Mouse (Mus musculus): ENCODE data around the gene Reg3d. TPM values are rescaled to one million over a fixed set of nuclear protein-coding genes. Genes with fewer than 3 reads are reported as not detected.

The Reg3d gene
- polyA plus RNA-seq, 1 experiment from 2014 or later: not detected

DNA sequence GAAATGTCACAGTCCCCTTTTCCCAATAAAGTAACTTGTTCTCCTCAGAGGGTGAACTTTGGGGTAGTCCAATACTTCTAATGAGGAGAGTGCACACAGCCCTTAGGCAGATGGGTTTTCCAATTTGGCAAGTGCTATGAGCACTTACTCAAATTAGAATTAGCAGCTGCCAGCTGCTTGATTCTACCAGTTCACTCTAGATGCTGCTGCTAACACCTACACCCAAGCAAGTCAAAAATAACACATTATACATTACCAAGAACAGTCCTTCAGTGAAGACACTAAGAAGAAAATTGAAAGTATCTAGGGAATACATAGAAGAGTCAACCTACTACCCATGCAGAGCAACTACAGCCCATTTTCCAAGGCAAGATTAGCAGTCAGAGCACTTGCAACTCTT, 38.4 kb downstream of the Reg3d start:
- Histone ChIP-seq H3K9ac (ENCODE audit: low read depth, low read length) (no peak overlapping the region), H3K4me2 (no peak overlapping the region), H3K36me3 (ENCODE audit: control insufficient read depth, insufficient read depth, low read length) (no peaks in the 10 kb centered on the region), H3K4me3 (ENCODE audit: low read depth, low read length) (no peak overlapping the region), H3K27ac (ENCODE audit: low read depth, low read length) (no peak overlapping the region), H3K4me1 (ENCODE audit: control insufficient read depth, insufficient read depth, low read length) (no peaks in the 10 kb centered on the region), H3K27me3 (ENCODE audit: control insufficient read depth, insufficient read depth, low read length) (no peaks in the 10 kb centered on the region), H3K9me3 (replicated peaks; ENCODE audit: control insufficient read depth, low read length) (no peaks in the 10 kb centered on the region)
- ATAC-seq (replicated peaks; ENCODE audit: insufficient number of reproducible peaks, low FRiP score, low TSS enrichment): no peak

DNA sequence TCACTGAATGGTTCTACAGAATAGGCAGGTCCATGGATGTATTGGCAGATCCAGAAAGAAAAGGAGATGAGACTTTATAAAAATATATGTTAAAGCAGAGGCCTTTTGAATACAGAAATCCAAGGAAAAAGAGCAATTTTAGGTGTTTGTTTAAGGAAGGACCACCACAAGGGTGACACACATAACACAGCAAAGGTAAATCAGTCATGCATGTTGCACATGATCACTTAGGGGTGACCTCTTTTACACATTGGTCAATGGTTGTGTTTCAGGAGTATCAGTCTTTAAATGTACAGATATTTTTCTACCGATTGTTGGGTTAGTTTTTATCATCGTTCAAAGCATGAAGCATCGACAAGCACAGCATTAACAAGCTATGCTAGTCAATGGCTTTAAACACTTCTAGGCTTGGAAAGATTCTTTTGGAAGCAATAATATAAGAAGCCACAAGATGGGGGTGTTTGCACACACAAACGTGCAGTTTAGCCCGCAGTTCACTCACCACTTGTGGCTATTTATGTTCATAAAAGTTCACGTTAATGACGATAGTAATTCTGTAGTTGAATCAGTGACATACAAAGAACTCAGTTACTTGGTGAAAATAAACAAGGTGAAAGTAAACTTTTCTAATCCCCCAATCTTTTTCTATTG, 46.6 kb downstream of the Reg3d start:
- H3K9me3 ChIP-seq (replicated peaks; ENCODE audit: control insufficient read depth, low read length): no peaks in the 10 kb centered on the region
- H3K4me3 ChIP-seq (ENCODE audit: low read depth, low read length): no peak overlapping the region
- ATAC-seq (replicated peaks; ENCODE audit: insufficient number of reproducible peaks, low FRiP score, low TSS enrichment): no peak
- WGBS (ENCODE audit: insufficient replicate concordance): 33% methylated on average over 7 of the region's 7 CpGs
- no peak overlapping the region for H3K9ac ChIP-seq (ENCODE audit: low read depth, low read length)
- H3K27me3 ChIP-seq (ENCODE audit: control insufficient read depth, insufficient read depth, low read length): no peaks in the 10 kb centered on the region
- no peaks in the 10 kb centered on the region for H3K36me3 ChIP-seq (ENCODE audit: control insufficient read depth, insufficient read depth, low read length)
- no peaks in the 10 kb centered on the region for H3K4me1 ChIP-seq (ENCODE audit: control insufficient read depth, insufficient read depth, low read length)
- no peak overlapping the region for H3K4me2 ChIP-seq
- H3K27ac ChIP-seq (ENCODE audit: low read depth, low read length): no peak overlapping the region

DNA sequence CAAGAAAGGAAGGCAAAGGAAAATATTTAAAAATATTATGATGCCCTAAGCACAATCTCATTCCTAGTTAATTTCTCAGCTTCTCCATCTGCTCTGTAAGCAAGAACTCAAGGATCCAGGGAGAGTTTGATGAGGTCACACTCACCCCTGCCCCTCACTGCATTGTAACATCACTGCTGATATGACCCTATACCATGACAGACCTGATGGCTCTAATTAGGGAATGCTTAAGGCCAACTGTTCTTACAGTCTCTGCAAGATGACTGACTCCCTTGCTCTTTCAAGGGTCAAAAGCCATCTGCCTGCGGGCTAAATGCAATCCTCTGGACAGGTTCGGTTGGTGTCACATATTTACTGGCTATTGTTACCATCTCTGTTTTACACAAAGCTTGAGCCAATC, 49.5 kb downstream of the Reg3d start:
- no peaks in the 10 kb centered on the region for H3K27me3 ChIP-seq (ENCODE audit: control insufficient read depth, insufficient read depth, low read length)
- H3K9me3 ChIP-seq (replicated peaks; ENCODE audit: control insufficient read depth, low read length): no peaks in the 10 kb centered on the region
- 69% methylated on average over 2 of the region's 2 CpGs for WGBS (ENCODE audit: insufficient replicate concordance)
- no peak overlapping the region for H3K4me3 ChIP-seq (ENCODE audit: low read depth, low read length)
- no peak overlapping the region for H3K4me2 ChIP-seq
- no peak overlapping the region for H3K27ac ChIP-seq (ENCODE audit: low read depth, low read length)
- no peak for ATAC-seq (replicated peaks; ENCODE audit: insufficient number of reproducible peaks, low FRiP score, low TSS enrichment)
- H3K9ac ChIP-seq (ENCODE audit: low read depth, low read length): no peak overlapping the region
- H3K36me3 ChIP-seq (ENCODE audit: control insufficient read depth, insufficient read depth, low read length): no peaks in the 10 kb centered on the region
- no peaks in the 10 kb centered on the region for H3K4me1 ChIP-seq (ENCODE audit: control insufficient read depth, insufficient read depth, low read length)

DNA sequence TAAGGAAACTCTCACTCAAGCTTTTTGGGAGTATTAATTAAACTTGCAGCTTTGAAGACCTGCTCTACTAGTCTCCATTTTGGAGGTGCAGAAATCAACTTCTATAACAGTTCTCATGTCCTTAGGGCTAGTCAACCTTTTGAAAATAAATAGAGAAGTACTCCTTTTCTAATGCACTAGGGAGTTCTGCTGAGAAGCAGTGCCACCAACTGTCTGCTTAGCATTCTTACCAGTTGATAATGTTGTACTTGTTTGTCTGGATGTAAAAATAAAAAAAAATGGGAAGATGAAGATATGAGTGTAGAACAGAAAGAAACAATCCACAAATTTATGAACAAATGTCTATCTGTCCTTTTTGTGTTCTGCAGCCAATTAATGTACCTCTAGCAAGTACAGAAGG, 50.9 kb downstream of the Reg3d start:
- Histone ChIP-seq H3K4me2 (no peak overlapping the region), H3K4me1 (ENCODE audit: control insufficient read depth, insufficient read depth, low read length) (no peaks in the 10 kb centered on the region), H3K9me3 (replicated peaks; ENCODE audit: control insufficient read depth, low read length) (no peaks in the 10 kb centered on the region), H3K36me3 (ENCODE audit: control insufficient read depth, insufficient read depth, low read length) (no peaks in the 10 kb centered on the region), H3K4me3 (ENCODE audit: low read depth, low read length) (no peak overlapping the region), H3K27ac (ENCODE audit: low read depth, low read length) (no peak overlapping the region), H3K27me3 (ENCODE audit: control insufficient read depth, insufficient read depth, low read length) (no peaks in the 10 kb centered on the region), H3K9ac (ENCODE audit: low read depth, low read length) (no peak overlapping the region)
- ATAC-seq (replicated peaks; ENCODE audit: insufficient number of reproducible peaks, low FRiP score, low TSS enrichment): no peak

Other genes with a start within 250 kb of the Reg3d start
- not detected in 2 replicates for gene Reg3b, start 8.2 kb downstream of the Reg3d start, polyA plus RNA-seq (2014; fragmentation: Nextera tagmentation; extraction: Ambion mirVana)
- not detected in 2 replicates for gene Reg3a, start 1.8 kb upstream of the Reg3d start, polyA plus RNA-seq (2014; fragmentation: Nextera tagmentation; extraction: Ambion mirVana)
- not detected in 2 replicates for gene Reg2, start 16.8 kb upstream of the Reg3d start, polyA plus RNA-seq (2014; fragmentation: Nextera tagmentation; extraction: Ambion mirVana)
- gene Reg1, start 43.8 kb upstream of the Reg3d start, polyA plus RNA-seq (2014; fragmentation: Nextera tagmentation; extraction: Ambion mirVana): not detected in 2 replicates
- gene Reg3g, start 90.0 kb upstream of the Reg3d start, polyA plus RNA-seq (2014; fragmentation: Nextera tagmentation; extraction: Ambion mirVana): not detected in 2 replicates

Measured in heart, embryonic 11.5 days (tissue).